Mouse (Mus musculus) heart, postnatal 25 days (tissue): ENCODE results near the gene Plgrkt. TPM values are rescaled to one million over a fixed set of nuclear protein-coding genes. Genes with fewer than 3 reads are reported as not detected.
"Not testable (repeated sequence)": the region's sequence is repeated elsewhere in the genome, so short reads cannot be mapped to it uniquely, and the experiment has no call there.

Experiments
- DNase-seq: peaks from one replicate; pipeline ENCODE4 v3.0.0; 2022; ENCODE audit warnings: low spot score
- intact Hi-C: fragments of 180-260 bp; cut with DNase I; formaldehyde crosslinking; loops from one replicate; pipeline ENCODE4 v1.15.1; 2025
- total RNA-seq, 2 experiments: library from RNA; stranded (reverse); gene quantifications; 2 replicates each; pipeline ENCODE4 v1.2.3; 2021

Gene Plgrkt
- 10 to 100 TPM; 24.9 to 27.3 TPM for total RNA-seq

GRCm38 (mm10) chr19:29366969-29367622, at the start of gene Plgrkt, which contains the start of gene Cd274:
TSS of gene Plgrkt (minus strand) at chr19:29367390.
TSS of gene Cd274 (plus strand) at chr19:29367455.
- intact Hi-C loops: no loop called here
- peak; percentile 69 for DNase-seq

DNA sequence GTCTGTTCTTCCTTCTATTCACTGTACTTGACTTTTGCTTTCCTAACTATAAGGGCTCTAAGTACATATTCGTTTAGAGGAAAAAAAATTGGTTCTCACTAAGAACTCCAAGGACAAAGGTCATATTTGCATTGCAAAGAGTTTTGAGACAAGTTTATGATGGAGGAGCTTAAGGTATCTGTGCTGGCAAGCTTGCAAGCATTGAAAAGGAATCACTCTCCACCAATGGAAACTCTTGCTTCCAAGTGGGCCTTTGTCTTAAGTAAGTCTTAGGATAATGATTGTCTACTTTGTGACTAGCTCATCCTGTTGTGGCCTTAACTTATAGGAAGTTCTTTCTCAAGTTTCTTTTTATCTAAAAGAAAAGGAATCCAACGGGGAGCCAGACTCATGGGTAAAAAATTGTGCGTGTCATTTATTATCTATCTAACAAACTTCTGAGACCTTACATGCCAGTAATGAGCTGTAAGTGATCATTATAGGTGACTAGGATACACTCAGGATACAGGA, 49.3 kb upstream of the Plgrkt start:
- no peak for DNase-seq
- intact Hi-C loops: loop anchor here (5.0 kb wide), 1 partner anchor 66 kb away; no protein-coding TSS in a partner anchor

- intact Hi-C loops: loop anchor here (5.0 kb wide), 1 partner anchor 67 kb away; no protein-coding TSS in a partner anchor
These were observed 47.7 kb upstream of the Plgrkt start for GRCm38 (mm10) chr19:29414917-29415316.

DNA sequence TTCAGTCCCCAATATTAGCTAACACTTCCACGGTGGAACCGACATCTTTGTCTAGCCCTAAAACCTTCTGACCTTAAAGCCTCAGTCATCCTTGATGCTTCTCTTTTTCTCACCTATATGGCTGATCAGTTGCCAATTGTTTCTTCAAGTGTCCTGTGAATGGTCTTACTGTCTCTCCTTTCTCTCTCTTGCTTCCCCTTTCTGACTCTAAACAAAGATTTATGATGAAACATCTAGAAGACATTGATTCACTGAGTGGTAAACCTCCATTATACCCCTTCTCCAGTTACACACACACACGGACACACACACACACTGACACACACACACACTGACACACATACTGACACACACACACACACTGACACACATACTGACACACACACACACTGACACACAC, 47.3 kb upstream of the Plgrkt start:
- intact Hi-C loops: no loop called here
- DNase-seq: no peak

More at GRCm38 (mm10) chr19:29414917-29415316, 47.7 kb upstream of the Plgrkt start:
- not testable (repeated sequence) for DNase-seq

DNA sequence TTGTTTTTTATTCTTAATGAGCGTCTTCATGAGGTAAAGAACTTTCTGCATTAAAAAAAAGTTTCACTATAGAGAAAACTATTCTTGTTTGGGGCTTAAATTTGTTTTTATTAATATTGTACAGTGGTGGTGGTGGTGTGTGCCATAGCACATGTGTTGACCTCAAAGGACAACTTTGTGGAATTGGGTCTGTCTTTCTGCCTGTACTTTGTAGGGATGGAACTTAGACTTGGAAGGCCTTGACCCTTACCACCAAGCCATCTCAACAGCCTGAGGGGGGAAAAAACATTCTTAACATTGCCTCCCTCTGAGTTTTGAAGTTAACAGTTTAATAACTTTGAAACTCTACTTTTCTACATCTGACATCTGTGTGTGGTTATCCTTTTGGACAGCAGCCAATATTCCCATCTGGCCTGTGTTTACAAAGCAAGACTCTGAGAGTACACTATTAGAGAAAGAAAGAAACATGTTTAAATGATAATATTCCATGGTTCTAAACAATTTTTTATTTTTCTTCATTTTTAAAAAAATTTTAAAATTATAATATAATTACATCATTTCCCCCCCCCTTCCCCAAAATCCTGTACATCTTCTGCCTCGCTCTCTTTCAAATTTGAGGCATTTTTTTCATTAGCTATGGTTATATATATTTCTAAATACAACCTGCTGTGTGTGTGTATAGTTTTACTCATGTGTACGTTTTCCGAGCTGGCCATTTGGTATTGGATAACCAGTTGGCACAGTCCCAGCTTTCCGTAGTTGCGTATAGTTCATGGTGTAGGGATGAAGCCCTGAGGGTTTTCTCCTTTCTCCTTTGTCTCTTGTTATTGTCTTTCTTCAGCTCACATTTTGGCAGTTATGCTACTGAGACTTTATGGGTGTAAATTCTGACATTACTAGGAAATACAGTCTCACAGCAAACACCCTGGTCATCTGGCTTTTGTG, 45.6 kb upstream of the Plgrkt start:
- intact Hi-C loops: no loop called here
- DNase-seq: no peak

- intact Hi-C loops: no loop called here
- DNase-seq: no peak
These were observed 43.4 kb upstream of the Plgrkt start, which contains the start of gene Pdcd1lg2 for GRCm38 (mm10) chr19:29410619-29411018. TSS of gene Pdcd1lg2 (plus strand) at chr19:29410919.

- intact Hi-C loops: no loop called here
- no peak for DNase-seq
These were observed 39.1 kb upstream of the Plgrkt start for GRCm38 (mm10) chr19:29406042-29407017.

DNA sequence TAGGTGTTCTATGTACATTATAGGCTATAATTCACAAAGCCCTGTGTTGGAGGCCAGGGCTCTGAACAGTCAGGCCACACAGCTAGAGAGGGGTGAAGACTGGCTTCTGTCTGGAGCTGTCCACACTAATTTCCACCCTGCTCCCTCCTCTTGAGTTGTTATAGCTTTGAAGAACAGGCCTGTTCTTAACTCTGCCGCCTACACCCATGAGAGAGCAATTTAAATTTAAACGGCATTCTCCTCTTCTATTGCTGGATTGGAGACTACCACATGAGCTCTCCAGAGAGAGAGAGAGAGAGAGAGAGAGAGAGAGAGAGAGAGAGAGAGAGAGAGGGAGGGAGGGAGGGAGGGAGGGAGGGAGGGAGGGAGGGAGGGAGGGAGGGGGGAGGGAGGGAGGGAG, 38.2 kb upstream of the Plgrkt start:
- no peak for DNase-seq
- intact Hi-C loops: no loop called here

DNA sequence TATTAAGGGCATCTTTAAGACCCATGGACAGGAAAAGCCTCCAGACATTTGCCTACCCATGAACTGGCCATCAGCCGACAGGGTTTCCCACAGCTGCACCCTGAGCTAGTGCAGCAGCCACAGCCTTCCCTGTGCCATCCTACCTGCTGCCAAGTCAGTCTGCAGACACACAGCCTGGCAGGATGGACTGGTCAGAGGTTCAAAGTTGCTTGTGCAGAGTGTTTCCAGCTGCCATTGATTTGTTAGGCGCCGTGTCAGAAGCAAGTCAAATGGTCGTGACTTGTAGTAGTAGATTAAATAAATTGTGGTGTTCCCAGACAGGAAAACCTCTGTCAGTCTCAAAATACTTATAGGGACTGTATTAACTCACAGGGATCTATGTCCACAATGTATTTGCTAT, 36.1 kb upstream of the Plgrkt start:
- no peak for DNase-seq
- intact Hi-C loops: no loop called here

GRCm38 (mm10) chr19:29402621-29403020, 35.4 kb upstream of the Plgrkt start:
- intact Hi-C loops: no loop called here
- no peak for DNase-seq

DNA sequence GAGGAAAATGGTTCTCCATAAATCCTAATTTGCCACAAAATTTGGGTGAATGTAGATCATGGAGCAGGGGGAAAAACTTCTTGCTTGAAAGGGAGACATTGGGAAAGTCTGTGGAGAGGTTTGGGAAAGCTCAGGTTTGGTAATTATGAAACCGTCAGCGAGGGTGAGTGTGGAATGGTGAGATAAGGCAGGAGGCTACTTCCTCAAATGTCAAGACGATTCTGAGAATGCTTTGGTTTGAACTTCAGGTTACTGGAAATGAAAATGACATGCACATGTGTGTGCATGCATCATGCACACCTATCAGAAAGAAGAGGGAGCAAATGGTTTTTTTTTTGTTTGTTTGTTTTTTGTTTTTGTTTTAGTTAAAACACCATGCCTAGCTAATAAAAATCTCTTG, 33.3 kb upstream of the Plgrkt start:
- no peak for DNase-seq
- intact Hi-C loops: no loop called here

- intact Hi-C loops: no loop called here
- no peak for DNase-seq
These were observed 32.6 kb upstream of the Plgrkt start for GRCm38 (mm10) chr19:29399786-29400185.

- intact Hi-C loops: no loop called here
- DNase-seq: no peak
These were observed 29.2 kb upstream of the Plgrkt start for GRCm38 (mm10) chr19:29396353-29396752.

DNA sequence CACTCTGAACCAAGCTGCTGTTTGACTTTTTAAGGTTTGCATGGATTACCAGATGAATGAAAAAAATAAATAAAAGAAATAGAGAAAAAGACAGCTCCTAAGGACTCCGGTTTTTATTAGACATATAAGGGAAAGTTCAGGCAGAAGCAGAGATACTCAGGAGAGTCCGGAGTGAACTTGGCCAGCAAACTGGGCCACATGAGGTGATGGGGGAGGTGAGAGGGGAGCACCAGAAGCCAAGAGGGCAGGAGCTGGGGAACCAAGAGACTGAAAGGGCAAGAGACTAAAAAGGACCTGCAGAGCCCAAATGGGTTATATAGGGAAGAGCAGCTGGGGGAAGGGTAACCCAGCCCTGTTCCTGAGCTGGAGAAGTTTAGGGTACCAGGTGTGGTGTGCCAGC, 27.5 kb upstream of the Plgrkt start:
- intact Hi-C loops: no loop called here
- DNase-seq: no peak

DNA sequence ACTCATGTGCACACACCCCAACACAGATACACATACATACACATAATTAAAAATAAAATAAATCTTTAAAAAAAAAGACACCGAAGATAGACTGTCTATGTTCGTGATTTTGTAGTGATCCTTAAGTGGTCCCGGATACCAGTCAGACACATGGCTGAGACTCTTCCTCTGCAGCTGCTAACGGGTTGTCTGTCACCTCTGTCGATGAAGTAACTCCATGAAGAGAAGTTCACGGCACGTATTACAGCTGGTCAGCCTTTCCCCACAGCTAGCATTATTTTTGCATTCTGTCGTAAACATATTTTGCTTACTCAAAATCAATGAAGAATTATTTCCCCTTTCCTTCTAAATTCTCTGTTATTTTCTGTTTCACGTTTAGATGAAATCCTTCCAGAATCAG, 26.1 kb upstream of the Plgrkt start:
- DNase-seq: no peak

DNA sequence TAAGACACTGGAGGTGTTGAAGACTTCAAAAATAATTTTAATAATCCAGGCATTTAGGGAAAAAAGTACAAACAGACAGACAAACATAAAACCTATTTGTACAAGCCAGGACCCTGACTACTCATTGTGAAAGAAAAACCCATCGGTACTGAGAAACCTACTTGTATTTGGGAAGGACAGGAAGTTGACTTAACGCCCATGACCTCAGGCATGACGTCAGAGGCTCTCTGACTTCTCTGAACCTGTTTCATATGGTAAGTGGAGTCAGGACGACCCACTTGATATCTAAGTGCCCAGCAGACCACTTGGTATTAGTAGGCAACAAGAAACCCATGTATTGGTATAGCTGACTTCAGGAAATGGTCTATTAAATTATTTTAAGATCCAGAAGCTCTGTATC, 24.1 kb upstream of the Plgrkt start:
- intact Hi-C loops: no loop called here
- DNase-seq: no peak

More for the DNA sequence above, 26.1 kb upstream of the Plgrkt start:
- intact Hi-C loops: no loop called here

DNA sequence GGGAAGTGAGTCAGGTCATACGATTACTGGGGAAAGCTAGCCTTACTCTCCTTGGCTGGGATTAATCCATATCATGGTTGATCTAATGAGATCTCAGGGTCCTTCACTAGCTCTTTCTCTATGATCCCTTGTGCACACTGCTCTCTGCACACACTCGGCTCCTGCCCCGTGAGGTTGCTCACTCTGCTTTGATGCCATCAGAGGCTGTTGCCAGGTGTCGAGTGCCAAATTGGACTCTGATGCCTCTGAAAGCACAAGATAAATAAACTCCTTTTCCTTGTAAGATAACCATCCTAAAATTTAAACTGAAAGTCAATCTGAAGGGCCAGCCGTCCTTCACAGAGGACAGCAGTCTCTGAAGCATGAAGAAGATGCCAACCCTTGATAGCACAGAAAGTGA, 23.3 kb upstream of the Plgrkt start:
- DNase-seq: no peak
- intact Hi-C loops: no loop called here

DNA sequence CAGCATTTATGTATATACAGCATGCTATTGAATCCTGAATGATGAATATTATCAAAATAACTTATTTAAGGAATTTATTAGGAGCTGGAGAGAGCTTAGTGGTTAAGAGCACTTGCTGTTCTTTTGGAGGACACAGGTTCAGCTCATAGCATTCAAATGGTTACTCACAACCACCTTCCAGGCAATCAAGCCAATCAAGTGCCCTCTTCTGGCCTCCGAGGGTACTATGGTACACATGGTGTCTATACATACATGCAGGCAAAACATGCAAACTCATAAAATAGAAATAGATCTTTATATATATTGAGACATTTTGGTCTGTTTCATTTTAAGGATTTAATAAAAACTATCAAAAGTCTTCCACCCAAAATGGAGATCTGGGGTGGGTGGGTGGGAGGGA, 21.6 kb upstream of the Plgrkt start:
- intact Hi-C loops: no loop called here

GRCm38 (mm10) chr19:29385822-29386221, 18.6 kb upstream of the Plgrkt start:
- intact Hi-C loops: no loop called here
- DNase-seq: no peak

More for the DNA sequence above, 21.6 kb upstream of the Plgrkt start:
- DNase-seq: no peak

GRCm38 (mm10) chr19:29384994-29385393, 17.8 kb upstream of the Plgrkt start:
- intact Hi-C loops: no loop called here
- no peak for DNase-seq
